Mouse (Mus musculus): Measurements from ENCODE around the gene Lbx2.

Gene Lbx2

GRCm38 (mm10) chr6:83086121-83087035 lies at the start of gene Lbx2:
Gene Lbx2 (plus strand): TSS chr6:83086367.
- DNase-seq (ENCODE audit: low spot score in 2 of 2), result no peak

DNA sequence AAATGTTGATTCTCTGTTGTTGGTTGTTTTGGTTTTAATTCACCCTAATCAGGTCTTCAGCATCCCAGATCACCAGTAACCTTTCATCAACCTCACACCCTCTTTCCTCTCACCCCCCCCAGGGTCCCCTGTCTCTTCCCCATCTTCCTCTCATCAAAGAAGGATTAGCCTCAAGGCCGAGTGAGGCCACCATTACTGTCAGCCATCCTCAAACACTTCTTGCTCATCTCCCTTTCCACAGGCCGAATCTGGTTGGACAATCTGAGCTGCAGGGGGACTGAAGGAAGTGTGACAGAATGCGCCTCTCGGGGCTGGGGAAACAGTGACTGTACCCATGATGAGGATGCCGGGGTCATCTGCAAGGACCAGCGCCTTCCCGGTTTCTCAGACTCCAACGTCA lies 49.0 kb upstream of the Lbx2 start:
- no peak for DNase-seq (ENCODE audit: low spot score in 2 of 2)

DNA sequence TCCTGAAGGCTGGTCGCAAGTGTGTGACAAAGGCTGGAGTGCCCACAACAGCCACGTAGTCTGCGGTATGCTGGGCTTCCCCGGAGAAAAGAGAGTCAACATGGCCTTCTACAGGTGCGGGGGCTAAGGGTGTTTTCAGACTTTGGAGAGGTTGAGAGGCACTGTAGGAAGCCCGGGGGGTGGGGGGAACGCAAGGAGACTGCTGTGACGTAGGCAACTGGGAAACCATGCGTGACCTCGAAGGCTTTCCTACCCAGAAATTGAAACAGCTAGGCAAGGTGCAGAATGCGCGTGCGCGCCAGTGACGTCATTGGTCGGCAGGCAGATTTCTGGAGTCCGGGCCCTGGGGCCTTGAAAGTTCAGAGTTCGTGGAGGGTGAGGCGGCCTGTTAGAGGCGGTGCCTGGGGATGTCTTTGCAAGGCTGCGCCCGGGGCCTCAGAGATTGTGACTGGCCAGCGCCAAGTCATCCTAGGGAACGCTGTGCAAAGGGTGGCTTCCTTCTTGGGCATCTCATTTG lies 47.6 kb upstream of the Lbx2 start:
- DNase-seq (ENCODE audit: low spot score in 2 of 2), result peak; percentile 79 to 97

DNA sequence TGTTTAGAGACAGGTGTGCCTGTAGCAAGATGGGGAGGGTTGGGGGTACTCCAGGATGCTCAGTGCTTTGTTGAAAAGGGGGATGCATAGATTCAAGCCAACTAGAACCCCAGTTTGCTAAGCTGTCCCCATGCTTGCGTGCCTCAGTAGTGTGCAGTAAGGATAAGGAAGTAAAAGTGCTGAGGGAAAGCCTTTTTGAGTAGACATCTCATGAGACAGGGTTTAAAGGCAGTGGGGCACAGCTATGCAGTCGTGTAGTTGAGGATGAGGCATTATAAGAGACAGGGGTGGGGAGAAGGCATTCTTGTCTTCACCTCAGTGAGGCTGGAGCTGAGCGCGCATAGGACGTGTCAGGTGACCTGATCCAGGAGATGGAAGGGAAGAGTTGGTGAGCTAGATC lies 45.6 kb upstream of the Lbx2 start:
- no peak for DNase-seq (ENCODE audit: low spot score in 2 of 2)

DNA sequence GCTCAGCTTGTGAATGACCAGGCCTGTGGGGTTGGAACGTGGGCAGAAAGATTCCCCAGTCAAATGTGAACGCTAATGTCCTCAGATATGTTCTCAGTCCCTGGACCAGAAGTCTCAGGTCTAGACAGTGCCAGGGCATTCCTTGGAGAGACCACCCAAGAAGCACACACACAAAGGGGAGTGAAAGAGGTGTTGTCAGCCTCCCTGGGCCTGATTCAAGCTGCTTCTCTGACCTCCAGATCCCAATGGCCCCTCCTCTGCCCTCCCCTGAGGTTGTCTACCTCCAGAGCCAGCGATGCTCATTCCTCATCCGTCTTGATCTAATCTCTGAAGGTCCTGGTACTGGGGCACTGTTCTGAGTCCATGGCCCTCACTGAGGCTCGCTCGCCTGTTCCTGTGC lies 42.6 kb upstream of the Lbx2 start:
- no peak for DNase-seq (ENCODE audit: low spot score in 2 of 2)

GRCm38 (mm10) chr6:83043993-83044392 lies 42.2 kb upstream of the Lbx2 start:
- no peak for DNase-seq (ENCODE audit: low spot score in 2 of 2)

DNA sequence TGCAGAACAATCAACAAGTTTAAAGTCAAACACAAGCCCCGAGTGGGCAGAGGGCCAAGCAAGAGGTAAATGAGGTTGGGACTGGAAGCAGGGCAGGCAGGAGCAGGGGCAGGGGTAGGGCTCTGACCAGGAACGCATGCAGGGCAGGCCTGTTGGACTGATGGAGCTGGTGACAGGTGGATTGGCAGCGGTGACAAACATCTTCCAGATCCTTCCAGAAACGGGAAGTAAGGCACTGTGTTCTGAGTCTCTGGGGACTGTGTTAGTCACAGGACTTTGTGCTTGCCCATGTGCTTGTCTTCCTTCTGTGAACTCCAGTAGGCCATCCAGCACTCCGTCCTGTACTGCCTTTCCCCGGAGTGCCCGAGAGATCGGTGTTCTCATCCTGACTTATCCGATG lies 41.4 kb upstream of the Lbx2 start:
- DNase-seq (ENCODE audit: low spot score in 2 of 2), result no peak

DNA sequence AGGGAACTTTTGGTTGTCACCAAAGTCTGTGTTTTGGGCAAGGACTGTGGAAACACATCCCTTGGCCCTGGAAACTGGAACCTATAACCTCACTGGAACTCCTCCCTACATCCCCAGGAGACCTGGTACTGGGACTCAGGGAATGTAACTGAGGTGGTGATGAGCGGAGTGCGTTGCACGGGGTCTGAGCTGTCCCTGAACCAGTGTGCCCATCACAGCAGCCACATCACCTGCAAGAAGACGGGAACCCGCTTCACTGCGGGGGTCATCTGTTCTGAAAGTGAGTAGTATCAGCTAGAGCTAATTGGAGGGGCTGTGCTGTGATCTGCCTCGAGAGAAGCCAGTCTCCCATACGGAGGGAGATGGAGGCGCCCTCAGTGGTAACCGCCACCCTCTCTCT lies 36.8 kb upstream of the Lbx2 start:
- DNase-seq (ENCODE audit: low spot score in 2 of 2), result no peak

- DNase-seq (ENCODE audit: low spot score in 2 of 2), result no peak
Observed at GRCm38 (mm10) chr6:83053136-83053960, 32.8 kb upstream of the Lbx2 start.

GRCm38 (mm10) chr6:83054074-83054851 lies 31.9 kb upstream of the Lbx2 start, which contains the start of gene Aup1:
Gene Aup1 (plus strand): TSS chr6:83054521.
- DNase-seq (ENCODE audit: low spot score in 2 of 2), result peak; percentile 92 to 96

- DNase-seq (ENCODE audit: low spot score in 2 of 2), result no peak
Observed at GRCm38 (mm10) chr6:83054871-83055431, 31.2 kb upstream of the Lbx2 start, which contains the start of gene Htra2. Gene Htra2 (minus strand): TSS chr6:83055273.

DNA sequence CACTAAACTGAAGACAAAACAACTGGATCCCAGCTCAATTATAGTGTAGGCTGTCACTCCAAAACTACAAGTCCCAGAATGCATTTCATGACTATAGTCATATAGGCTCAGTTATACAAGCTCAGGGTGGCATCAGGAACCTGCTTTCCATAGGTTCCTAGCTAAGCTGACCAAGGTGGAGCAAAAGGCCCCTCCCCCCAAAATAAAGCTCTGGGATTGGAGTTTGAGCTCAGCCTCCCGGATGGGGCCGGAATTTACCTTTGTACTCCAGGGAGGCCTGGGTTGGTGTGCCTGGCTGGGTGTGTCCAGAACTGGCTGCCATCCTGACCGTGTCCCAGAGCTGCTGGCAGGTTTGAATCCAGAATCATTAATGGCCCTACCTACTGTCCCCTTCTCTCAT lies 28.4 kb upstream of the Lbx2 start, which contains the start of gene Dqx1:
Gene Dqx1 (plus strand): TSS at position 55 of the 400 bp plus-strand sequence.
- DNase-seq (ENCODE audit: low spot score in 2 of 2), result no peak

GRCm38 (mm10) chr6:83058725-83059124 lies 27.4 kb upstream of the Lbx2 start:
- DNase-seq (ENCODE audit: low spot score in 2 of 2), result no peak

DNA sequence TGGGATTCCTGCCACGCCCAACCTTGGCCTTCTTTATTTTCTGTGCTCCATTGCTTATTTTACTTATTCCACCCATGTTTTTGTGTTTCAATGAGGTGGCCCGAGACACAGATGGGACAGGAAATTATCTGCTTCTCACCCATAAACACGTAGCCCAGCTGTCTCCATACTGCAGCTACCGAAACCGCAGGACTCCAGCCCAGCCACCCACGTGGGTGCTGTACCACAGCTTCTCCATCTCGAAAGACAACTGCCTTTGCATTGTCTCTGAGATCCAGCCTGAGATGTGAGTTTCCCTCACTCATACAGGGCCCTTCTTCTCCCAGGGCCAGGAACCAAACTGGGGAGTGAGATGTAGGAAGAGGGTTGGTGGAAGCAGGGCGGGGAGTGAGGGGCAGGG lies 20.2 kb upstream of the Lbx2 start:
- no peak for DNase-seq (ENCODE audit: low spot score in 2 of 2)

DNA sequence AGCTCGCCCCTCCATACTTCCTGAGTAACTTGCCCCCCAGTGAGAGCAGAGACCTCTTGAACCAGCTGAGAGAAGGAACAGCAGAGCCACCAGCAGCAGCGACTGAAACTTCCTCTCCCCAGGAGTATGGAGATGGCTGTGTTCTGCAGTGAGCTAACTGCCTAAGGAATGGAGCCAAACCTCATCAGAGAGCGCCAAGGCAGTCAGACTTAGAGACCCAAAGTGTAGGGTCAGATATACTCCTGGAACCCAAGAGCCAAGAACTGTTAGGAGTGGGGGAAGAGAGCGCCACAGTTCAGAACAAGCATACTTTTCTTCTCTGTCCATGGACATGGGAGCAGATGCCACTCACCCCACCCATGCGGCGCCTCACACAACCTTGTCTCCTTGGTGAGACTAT lies 19.7 kb upstream of the Lbx2 start:
- no peak for DNase-seq (ENCODE audit: low spot score in 2 of 2)

GRCm38 (mm10) chr6:83068221-83068620 lies 17.9 kb upstream of the Lbx2 start:
- no peak for DNase-seq (ENCODE audit: low spot score in 2 of 2)

GRCm38 (mm10) chr6:83068706-83069487 lies 17.3 kb upstream of the Lbx2 start:
- DNase-seq (ENCODE audit: low spot score in 2 of 2), result peak in 1 of 2 experiments; percentile 52

GRCm38 (mm10) chr6:83069488-83070246 lies 16.5 kb upstream of the Lbx2 start:
- DNase-seq (ENCODE audit: low spot score in 2 of 2), result peak in 1 of 2 experiments; percentile 21

- DNase-seq (ENCODE audit: low spot score in 2 of 2), result no peak
Observed at GRCm38 (mm10) chr6:83070247-83070310, 16.1 kb upstream of the Lbx2 start, which contains the start of gene Tlx2. Gene Tlx2 (minus strand): TSS chr6:83070293.

Data from urinary bladder, adult 18-20 months (tissue).